Mouse (Mus musculus): ENCODE measurements around the gene Ptprh. TPM values are rescaled to one million over a fixed set of nuclear protein-coding genes. Genes with fewer than 3 reads are reported as not detected.
"Not testable (repeated sequence)": the region's sequence is repeated elsewhere in the genome, so short reads cannot be mapped to it uniquely, and the experiment has no call there.

The Ptprh gene
- polyA plus RNA-seq, 1 experiment = 0.15 TPM

- TF ChIP-seq CTCF (IDR thresholded peaks at IDR 0.05; ENCODE audit: borderline replicate concordance, control insufficient read depth, extremely low read depth, insufficient read depth, low read length, poor library complexity) = no peak
- TF ChIP-seq POLR2A (IDR thresholded peaks at IDR 0.05; ENCODE audit: control insufficient read depth, extremely low read depth, insufficient read depth, low read length, poor library complexity) = no peak
- Histone ChIP-seq H3K4me1 (replicated peaks; ENCODE audit: control insufficient read depth, insufficient read depth, low read length) (peaks cover 6% of the 10 kb centered on the region; the same call in 1 of the 2 replicates), H3K4me3 (ENCODE audit: control insufficient read depth, insufficient read depth, low read length) (no peak overlapping the region), H3K27ac (ENCODE audit: control insufficient read depth, insufficient read depth, low read length) (no peak overlapping the region), H3K27me3 (ENCODE audit: control insufficient read depth, insufficient read depth, low read length) (no peaks in the 10 kb centered on the region), H3K36me3 (ENCODE audit: control insufficient read depth, insufficient read depth, low read length) (no peaks in the 10 kb centered on the region)
- 83% methylated on average over 8 of the region's 8 CpGs for WGBS
- no peak for DNase-seq
Measured at GRCm38 (mm10) chr7:4612386-4612785, 8.5 kb upstream of the Ptprh start.

GRCm38 (mm10) chr7:4611921-4612341, 8.1 kb upstream of the Ptprh start:
- no peak for DNase-seq
- Histone ChIP-seq H3K27me3 (ENCODE audit: control insufficient read depth, insufficient read depth, low read length) (no peaks in the 10 kb centered on the region), H3K4me1 (replicated peaks; ENCODE audit: control insufficient read depth, insufficient read depth, low read length) (peaks cover 6% of the 10 kb centered on the region; the same call in 1 of the 2 replicates), H3K4me3 (ENCODE audit: control insufficient read depth, insufficient read depth, low read length) (no peak overlapping the region), H3K36me3 (ENCODE audit: control insufficient read depth, insufficient read depth, low read length) (no peaks in the 10 kb centered on the region), H3K27ac (ENCODE audit: control insufficient read depth, insufficient read depth, low read length) (no peak overlapping the region)
- 90% methylated on average over 12 of the region's 12 CpGs for WGBS
- TF ChIP-seq CTCF (IDR thresholded peaks at IDR 0.05; ENCODE audit: borderline replicate concordance, control insufficient read depth, extremely low read depth, insufficient read depth, low read length, poor library complexity) (no peak), POLR2A (IDR thresholded peaks at IDR 0.05; ENCODE audit: control insufficient read depth, extremely low read depth, insufficient read depth, low read length, poor library complexity) (no peak)

- WGBS = 91% methylated on average over 12 of the region's 12 CpGs
- H3K36me3 ChIP-seq (ENCODE audit: control insufficient read depth, insufficient read depth, low read length) = no peaks in the 10 kb centered on the region
Measured at GRCm38 (mm10) chr7:4611511-4611910, 7.7 kb upstream of the Ptprh start.

GRCm38 (mm10) chr7:4608002-4608401, 4.2 kb upstream of the Ptprh start:
- 77% methylated on average over 5 of the region's 5 CpGs for WGBS

More at GRCm38 (mm10) chr7:4611511-4611910, 7.7 kb upstream of the Ptprh start:
- H3K4me3 ChIP-seq (ENCODE audit: control insufficient read depth, insufficient read depth, low read length) = no peak overlapping the region
- no peak overlapping the region for H3K27ac ChIP-seq (ENCODE audit: control insufficient read depth, insufficient read depth, low read length)
- peaks cover 6% of the 10 kb centered on the region; the same call in 1 of the 2 replicates for H3K4me1 ChIP-seq (replicated peaks; ENCODE audit: control insufficient read depth, insufficient read depth, low read length)
- TF ChIP-seq CTCF (IDR thresholded peaks at IDR 0.05; ENCODE audit: borderline replicate concordance, control insufficient read depth, extremely low read depth, insufficient read depth, low read length, poor library complexity) = no peak
- TF ChIP-seq POLR2A (IDR thresholded peaks at IDR 0.05; ENCODE audit: control insufficient read depth, extremely low read depth, insufficient read depth, low read length, poor library complexity) = no peak
- H3K27me3 ChIP-seq (ENCODE audit: control insufficient read depth, insufficient read depth, low read length) = no peaks in the 10 kb centered on the region
- DNase-seq = no peak

GRCm38 (mm10) chr7:4602969-4603368, 872 bp downstream of the Ptprh start:
- TF ChIP-seq CTCF (IDR thresholded peaks at IDR 0.05; ENCODE audit: borderline replicate concordance, control insufficient read depth, extremely low read depth, insufficient read depth, low read length, poor library complexity) (no peak), POLR2A (IDR thresholded peaks at IDR 0.05; ENCODE audit: control insufficient read depth, extremely low read depth, insufficient read depth, low read length, poor library complexity) (no peak)
- Histone ChIP-seq H3K27ac (ENCODE audit: control insufficient read depth, insufficient read depth, low read length) (no peak overlapping the region), H3K4me1 (replicated peaks; ENCODE audit: control insufficient read depth, insufficient read depth, low read length) (no peaks in the 10 kb centered on the region), H3K4me3 (ENCODE audit: control insufficient read depth, insufficient read depth, low read length) (no peak overlapping the region), H3K27me3 (ENCODE audit: control insufficient read depth, insufficient read depth, low read length) (no peaks in the 10 kb centered on the region), H3K36me3 (ENCODE audit: control insufficient read depth, insufficient read depth, low read length) (no peaks in the 10 kb centered on the region)
- no peak for DNase-seq
- 90% methylated on average over 6 of the region's 6 CpGs for WGBS

More at GRCm38 (mm10) chr7:4608002-4608401, 4.2 kb upstream of the Ptprh start:
- Histone ChIP-seq H3K27ac (ENCODE audit: control insufficient read depth, insufficient read depth, low read length) (no peak overlapping the region), H3K27me3 (ENCODE audit: control insufficient read depth, insufficient read depth, low read length) (no peaks in the 10 kb centered on the region), H3K4me3 (ENCODE audit: control insufficient read depth, insufficient read depth, low read length) (no peak overlapping the region), H3K4me1 (replicated peaks; ENCODE audit: control insufficient read depth, insufficient read depth, low read length) (no peaks in the 10 kb centered on the region), H3K36me3 (ENCODE audit: control insufficient read depth, insufficient read depth, low read length) (no peaks in the 10 kb centered on the region)
- DNase-seq = no peak
- TF ChIP-seq POLR2A (IDR thresholded peaks at IDR 0.05; ENCODE audit: control insufficient read depth, extremely low read depth, insufficient read depth, low read length, poor library complexity) (no peak), CTCF (IDR thresholded peaks at IDR 0.05; ENCODE audit: borderline replicate concordance, control insufficient read depth, extremely low read depth, insufficient read depth, low read length, poor library complexity) (no peak)

- WGBS = 34% methylated on average over 4 of the region's 4 CpGs
- H3K4me3 ChIP-seq (ENCODE audit: control insufficient read depth, insufficient read depth, low read length); H3K4me1 ChIP-seq (replicated peaks; ENCODE audit: control insufficient read depth, insufficient read depth, low read length); H3K27ac ChIP-seq (ENCODE audit: control insufficient read depth, insufficient read depth, low read length); DNase-seq; H3K36me3 ChIP-seq (ENCODE audit: control insufficient read depth, insufficient read depth, low read length); H3K27me3 ChIP-seq (ENCODE audit: control insufficient read depth, insufficient read depth, low read length): not testable (repeated sequence)
Measured at GRCm38 (mm10) chr7:4597046-4597445, 6.8 kb downstream of the Ptprh start.

GRCm38 (mm10) chr7:4581481-4581880, 22.4 kb downstream of the Ptprh start:
- WGBS = 56% methylated on average over 3 of the region's 3 CpGs
- H3K27ac ChIP-seq (ENCODE audit: control insufficient read depth, insufficient read depth, low read length); H3K4me3 ChIP-seq (ENCODE audit: control insufficient read depth, insufficient read depth, low read length); DNase-seq; H3K4me1 ChIP-seq (replicated peaks; ENCODE audit: control insufficient read depth, insufficient read depth, low read length); H3K36me3 ChIP-seq (ENCODE audit: control insufficient read depth, insufficient read depth, low read length); H3K27me3 ChIP-seq (ENCODE audit: control insufficient read depth, insufficient read depth, low read length): not testable (repeated sequence)

GRCm38 (mm10) chr7:4572361-4572760, 31.5 kb downstream of the Ptprh start:
- H3K27me3 ChIP-seq (ENCODE audit: control insufficient read depth, insufficient read depth, low read length); DNase-seq; H3K27ac ChIP-seq (ENCODE audit: control insufficient read depth, insufficient read depth, low read length); H3K4me1 ChIP-seq (replicated peaks; ENCODE audit: control insufficient read depth, insufficient read depth, low read length); H3K4me3 ChIP-seq (ENCODE audit: control insufficient read depth, insufficient read depth, low read length); H3K36me3 ChIP-seq (ENCODE audit: control insufficient read depth, insufficient read depth, low read length): not testable (repeated sequence)
- WGBS = 39% methylated on average over 2 of the region's 2 CpGs

Data from thymus, adult 2 months (tissue).